Mouse (Mus musculus) heart, adult 11 months (tissue): ENCODE data around the gene Creb3l4.
A peak's percentile ranks its signal among the peaks of the same experiment; 100 is the strongest.

Experiments used
- DNase-seq: peaks from one replicate; pipeline ENCODE4 v3.0.0; 2022

Gene Creb3l4

GRCm38 (mm10) chr3:90231507-90232333 lies 11.6 kb downstream of the Creb3l4 start, which contains the start of gene Jtb:
TSS of gene Jtb (plus strand) at chr3:90231597.
- DNase-seq: peak; percentile 100

DNA sequence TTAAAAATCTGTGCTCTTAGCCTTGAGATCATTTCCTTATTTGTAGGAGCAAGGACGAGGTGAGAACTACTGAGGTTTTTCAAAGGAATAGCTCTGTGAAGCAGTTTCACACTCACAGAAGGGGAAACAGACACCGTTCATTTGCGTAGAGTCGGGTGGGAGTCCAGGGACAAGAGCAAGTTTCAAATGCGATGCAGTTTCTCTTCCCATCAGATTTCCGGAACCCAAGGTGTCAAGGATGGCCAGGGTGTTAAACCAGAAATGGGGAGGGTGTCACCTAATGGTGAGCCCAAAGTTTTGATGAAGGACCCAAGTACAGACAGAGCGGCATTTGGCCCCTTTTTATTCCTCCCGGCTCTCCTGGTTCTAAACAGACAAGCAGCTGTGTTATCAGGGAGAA lies 12.2 kb downstream of the Creb3l4 start:
- DNase-seq: no peak

DNA sequence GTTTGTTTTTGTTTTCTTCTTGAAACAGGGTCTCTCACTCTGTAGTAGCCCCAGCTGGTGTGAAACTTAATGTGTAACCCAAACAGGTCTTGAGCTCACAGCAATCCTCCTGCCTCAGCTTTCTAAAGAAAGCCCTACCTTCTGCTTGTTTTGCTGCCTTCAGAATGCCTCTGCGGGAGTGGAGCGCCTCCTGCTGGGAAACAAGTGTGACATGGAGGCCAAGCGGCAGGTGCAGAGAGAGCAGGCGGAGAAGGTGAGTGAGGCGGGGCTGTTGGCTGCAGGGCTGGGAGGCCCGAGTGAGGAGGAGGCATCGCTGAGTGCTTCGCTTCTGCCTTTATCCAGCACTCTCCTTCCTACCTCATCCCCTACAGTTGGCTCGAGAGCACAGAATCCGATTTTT lies 19.0 kb downstream of the Creb3l4 start:
- DNase-seq: no peak

- DNase-seq: no peak
These were observed 20.4 kb downstream of the Creb3l4 start for GRCm38 (mm10) chr3:90222941-90223340.

DNA sequence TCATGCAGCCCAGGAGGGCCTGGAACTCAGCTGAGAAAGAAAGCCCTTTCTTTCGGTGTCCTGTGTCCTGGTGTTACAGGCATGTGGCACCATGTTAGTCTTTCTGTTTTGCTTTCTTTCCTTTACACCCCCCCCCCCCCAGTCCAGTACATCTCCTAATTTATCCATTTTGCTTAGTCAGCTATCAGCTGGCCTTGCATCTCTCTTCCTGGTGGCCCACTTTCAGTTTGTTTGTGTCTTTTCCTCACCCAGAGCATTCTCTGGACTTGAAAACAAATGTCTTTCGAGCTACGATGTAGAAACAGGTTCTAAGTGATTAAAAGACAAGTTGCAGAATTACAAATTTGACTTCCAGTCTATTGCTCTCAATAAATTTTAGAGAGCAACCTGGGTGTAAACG lies 20.9 kb downstream of the Creb3l4 start:
- DNase-seq: no peak

DNA sequence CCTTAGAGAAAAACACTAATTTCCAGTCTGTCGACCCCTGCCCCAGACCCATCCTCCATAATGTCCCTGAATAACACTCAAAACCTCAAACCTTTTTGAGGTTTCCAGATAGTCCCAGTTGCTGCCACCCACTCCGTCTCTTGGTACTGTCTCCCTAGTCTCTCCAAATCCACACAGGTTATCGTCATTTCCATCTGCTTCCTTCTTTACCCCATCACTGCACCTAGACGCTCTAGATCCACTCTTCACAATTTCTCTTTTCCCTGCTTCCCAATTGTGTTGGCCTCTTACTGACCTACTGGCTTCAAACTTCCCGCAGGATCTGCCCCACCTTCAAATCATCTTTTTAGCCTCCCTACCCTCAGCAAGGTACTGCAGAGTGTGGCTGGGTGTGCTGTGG lies 22.2 kb downstream of the Creb3l4 start:
- DNase-seq: no peak

GRCm38 (mm10) chr3:90220531-90220951 lies 22.8 kb downstream of the Creb3l4 start:
- peak; percentile 99 for DNase-seq

- peak; percentile 92 for DNase-seq
These were observed 23.2 kb downstream of the Creb3l4 start for GRCm38 (mm10) chr3:90220088-90220487.

- no peak for DNase-seq
These were observed 27.4 kb downstream of the Creb3l4 start for GRCm38 (mm10) chr3:90215825-90216380.

DNA sequence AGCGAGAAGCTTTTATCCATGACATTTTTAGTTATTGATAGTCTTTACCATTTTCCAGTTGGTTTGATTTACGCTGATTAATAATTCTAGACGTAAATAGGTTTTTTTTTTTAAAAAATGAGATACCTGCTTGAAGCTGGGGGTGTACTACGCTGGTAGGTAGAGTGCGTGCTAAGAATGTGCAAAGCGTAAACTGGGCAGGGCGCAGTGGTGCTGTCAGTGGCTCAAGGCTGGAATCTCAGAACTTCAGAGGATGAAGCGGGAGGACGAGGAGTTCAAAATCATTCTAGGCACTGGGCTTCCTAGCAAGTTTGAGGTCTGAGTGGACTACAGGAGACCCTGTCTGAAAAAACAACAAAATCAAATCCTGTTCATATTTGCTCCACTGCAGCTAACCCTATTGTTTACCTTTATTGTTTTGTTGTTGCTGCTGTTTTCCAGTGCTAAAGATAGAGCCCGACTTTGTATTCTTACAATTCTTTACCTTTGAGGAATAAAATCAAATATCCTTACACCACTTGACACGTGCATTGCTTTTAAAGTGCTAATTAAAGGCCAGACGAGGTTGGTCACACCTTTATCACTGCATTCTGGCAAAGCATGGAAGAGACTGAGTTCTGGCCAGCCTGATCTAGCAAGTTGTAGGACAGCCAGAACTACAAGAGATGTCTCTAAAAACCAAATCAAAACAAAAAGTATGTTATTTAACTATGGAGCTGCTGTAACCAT lies 29.2 kb downstream of the Creb3l4 start:
- no peak for DNase-seq

GRCm38 (mm10) chr3:90213377-90213866 lies 29.9 kb downstream of the Creb3l4 start, which contains the start of the genes Rps27 and Rab13:
TSS of gene Rps27 (minus strand) at chr3:90213651.
TSS of gene Rab13 (plus strand) at chr3:90213695.
- peak; percentile 99 for DNase-seq

- no peak for DNase-seq
These were observed 30.6 kb downstream of the Creb3l4 start for GRCm38 (mm10) chr3:90212723-90213122.

GRCm38 (mm10) chr3:90211475-90212398 lies 31.6 kb downstream of the Creb3l4 start:
- no peak for DNase-seq

DNA sequence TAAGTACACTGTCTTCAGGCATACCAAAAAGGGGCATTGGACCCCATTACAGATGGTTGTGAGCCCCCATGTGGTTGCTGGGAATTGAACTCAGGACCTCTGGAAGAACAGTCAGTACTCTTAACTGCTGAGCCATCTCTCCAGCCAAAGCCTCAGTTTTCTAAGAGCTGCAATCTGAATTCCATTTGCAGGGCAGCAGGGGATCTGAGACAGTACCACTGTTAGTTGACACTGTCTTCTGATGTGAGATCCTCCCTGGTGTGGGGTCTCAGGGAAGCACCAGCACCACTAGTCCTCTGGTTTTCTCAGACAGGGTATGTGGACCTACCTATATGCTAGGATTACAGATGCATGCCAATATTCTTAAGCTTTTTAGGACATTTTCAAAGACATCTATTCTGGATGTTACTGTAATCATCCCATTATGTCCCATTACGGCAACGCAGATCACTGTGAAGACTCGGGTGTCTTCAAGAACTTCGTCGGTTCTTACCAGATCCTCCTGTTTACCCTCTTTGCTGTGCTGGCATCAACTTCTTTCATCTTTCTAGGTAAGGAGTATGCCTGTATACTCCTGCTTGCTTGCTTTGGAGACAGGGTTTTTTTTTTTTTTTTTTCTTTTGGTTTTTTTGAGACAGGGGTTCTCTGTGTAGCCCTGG lies 33.3 kb downstream of the Creb3l4 start:
- no peak for DNase-seq

DNA sequence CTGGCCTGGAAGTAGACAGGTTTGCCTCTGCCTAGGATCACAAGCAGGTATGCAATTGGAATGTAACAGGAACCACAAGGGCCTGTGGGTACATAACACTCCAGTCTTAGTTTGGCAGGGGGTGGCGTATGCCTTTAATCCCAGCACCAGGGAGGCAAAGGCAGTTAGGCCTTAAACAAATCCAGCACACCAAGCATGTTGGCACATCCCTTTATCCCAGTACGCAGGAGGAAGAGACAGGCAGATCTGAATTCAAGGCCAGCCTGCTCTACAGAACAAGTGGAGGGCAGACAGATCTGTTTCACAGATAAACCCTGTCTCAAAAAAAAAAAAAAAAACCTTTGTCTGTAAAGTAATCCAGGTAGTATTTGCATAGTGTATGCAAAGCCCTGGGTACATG lies 34.6 kb downstream of the Creb3l4 start:
- DNase-seq: no peak

GRCm38 (mm10) chr3:90204582-90204981 lies 38.7 kb downstream of the Creb3l4 start:
- no peak for DNase-seq

- DNase-seq: no peak
These were observed 39.7 kb downstream of the Creb3l4 start for GRCm38 (mm10) chr3:90203619-90204018.

DNA sequence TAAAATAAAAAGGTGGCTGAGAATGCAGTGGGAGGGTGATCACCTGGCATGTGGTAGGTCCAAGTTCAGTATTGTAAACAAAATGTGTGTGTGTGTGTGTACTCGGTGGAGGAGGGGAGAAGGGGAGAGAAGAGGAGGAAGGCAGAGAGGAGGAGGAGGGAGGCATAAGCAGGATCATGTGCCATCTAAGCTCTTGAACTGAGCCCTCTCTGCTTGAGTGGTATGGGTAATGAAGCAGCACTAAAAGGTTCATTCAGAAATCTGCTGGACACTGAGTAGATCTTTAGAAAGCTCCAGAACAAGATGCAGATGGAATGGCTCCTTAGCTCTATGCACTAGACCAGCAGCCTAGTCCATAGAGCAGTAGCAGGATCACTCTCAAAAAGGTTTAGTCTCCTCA lies 40.4 kb downstream of the Creb3l4 start:
- no peak for DNase-seq

GRCm38 (mm10) chr3:90197548-90197947 lies 45.8 kb downstream of the Creb3l4 start:
- DNase-seq: no peak

DNA sequence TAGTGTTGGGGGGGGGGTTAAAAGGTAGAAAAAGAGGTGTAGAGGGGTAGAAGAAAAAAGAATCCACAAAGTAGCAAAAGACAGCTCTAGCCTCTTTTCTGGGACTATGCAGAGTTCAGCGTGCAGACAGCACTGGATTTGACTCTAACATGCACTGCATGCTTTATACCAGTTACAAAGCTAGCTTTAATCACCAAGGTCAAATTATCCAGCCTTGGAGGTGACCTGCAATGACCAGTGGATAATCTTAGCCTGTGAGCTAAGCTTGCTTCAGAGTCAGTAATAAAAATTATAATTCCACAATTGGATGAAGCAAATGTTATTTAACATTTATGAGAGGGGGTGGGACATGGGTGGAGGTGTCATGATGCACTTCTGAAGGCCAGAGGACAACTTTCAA lies 47.7 kb downstream of the Creb3l4 start:
- no peak for DNase-seq

- DNase-seq: no peak
These were observed 48.6 kb downstream of the Creb3l4 start for GRCm38 (mm10) chr3:90194759-90195158.
